ENCODE assay signal across 8 mouse cellular contexts in genomic region chr11:112779762-112780161, GRCm38 (mm10). TPM values are rescaled to one million over a fixed set of nuclear protein-coding genes. Genes with fewer than 3 reads are reported as not detected.
DNase-seq lines count a peak whose midpoint lies in the region; ATAC-seq lines count a peak whose summit lies in the region.

No protein-coding gene starts in this region.

- H3K4me1 ChIP-seq in heart, embryonic 15.5 days (replicated peaks): peaks cover 38% of the 10 kb centered on the region

- H3K36me3 ChIP-seq in heart, embryonic 15.5 days: no peaks in the 10 kb centered on the region

- ATAC-seq in heart, embryonic 15.5 days (replicated peaks; ENCODE audit: insufficient number of reproducible peaks, insufficient read depth, low FRiP score, low read depth): no peak
- no peak for ATAC-seq in erythroblast, adult 5-6 weeks (replicated peaks; ENCODE audit: low FRiP score, poor library complexity, severe bottlenecking)

- H3K27ac ChIP-seq in heart, embryonic 15.5 days: no peak overlapping the region

- H3K27me3 ChIP-seq in heart, embryonic 15.5 days: peaks cover 88% of the 10 kb centered on the region

- peak; percentile 26 to 40 for DNase-seq in cerebellum, postnatal 25 days
- no peak for DNase-seq in cerebellum, adult 18-20 months
- peak; percentile 51 for DNase-seq in urinary bladder, postnatal 14 days (ENCODE audit: low spot score)
- no peak for DNase-seq in urinary bladder, postnatal 10 days (ENCODE audit: low spot score)
- peak; percentile 16 to 33 for DNase-seq in layer of hippocampus, postnatal 36 days
- DNase-seq in retina, embryonic 14.5 days (ENCODE audit: low spot score): peak; percentile 77

- H3K9ac ChIP-seq in heart, embryonic 15.5 days: no peak overlapping the region

- 1% methylated on average over 10 of the region's 10 CpGs for WGBS in heart, embryonic 15.5 days

- H3K4me2 ChIP-seq in heart, embryonic 15.5 days: 0 out of 2 replicates have a peak overlapping the region, but pooled peaks have one; percentile 8

- no peak overlapping the region for H3K4me3 ChIP-seq in heart, embryonic 15.5 days

- no peaks in the 10 kb centered on the region for H3K9me3 ChIP-seq in heart, embryonic 15.5 days (replicated peaks)

RNA-seq across cellular contexts. Expression of gene Sox9, which starts 2.3 kb away (rescaled TPM):
- polyA plus RNA-seq in heart, embryonic 15.5 days (2015; fragmentation: Nextera tagmentation; extraction: Ambion mirVana): 24.7 and 27.7 TPM in 2 replicates
- 10 to 100 TPM; 25.8 to 27.2 TPM for total RNA-seq in layer of hippocampus, postnatal 36 days (2021)
- total RNA-seq in erythroblast, adult 5-6 weeks (2015; ENCODE audit: low replicate concordance): not detected in 2 replicates
- not detected in 2 replicates for total RNA-seq in erythroblast, adult 5-6 weeks (2017; ENCODE audit: low replicate concordance)

Comparison
In these comparisons a context has a peak if more than half of its experiments do, and no peak if none do; other contexts are left out.
1. DNase-seq: peak in cerebellum, postnatal 25 days (2 of 2), urinary bladder, postnatal 14 days (single experiment), layer of hippocampus, postnatal 36 days (2 of 2) and retina, embryonic 14.5 days (single experiment); none in cerebellum, adult 18-20 months (0 of 2) and urinary bladder, postnatal 10 days (single experiment).
2. RNA of gene Sox9, which starts 2.3 kb away (total RNA-seq): 25.8 to 27.2 TPM in layer of hippocampus, postnatal 36 days; not detected in erythroblast, adult 5-6 weeks; every median in the first group is over 10 times any median in the second.